ENCODE assay signal across 12 mouse cellular contexts in the genomic region with DNA sequence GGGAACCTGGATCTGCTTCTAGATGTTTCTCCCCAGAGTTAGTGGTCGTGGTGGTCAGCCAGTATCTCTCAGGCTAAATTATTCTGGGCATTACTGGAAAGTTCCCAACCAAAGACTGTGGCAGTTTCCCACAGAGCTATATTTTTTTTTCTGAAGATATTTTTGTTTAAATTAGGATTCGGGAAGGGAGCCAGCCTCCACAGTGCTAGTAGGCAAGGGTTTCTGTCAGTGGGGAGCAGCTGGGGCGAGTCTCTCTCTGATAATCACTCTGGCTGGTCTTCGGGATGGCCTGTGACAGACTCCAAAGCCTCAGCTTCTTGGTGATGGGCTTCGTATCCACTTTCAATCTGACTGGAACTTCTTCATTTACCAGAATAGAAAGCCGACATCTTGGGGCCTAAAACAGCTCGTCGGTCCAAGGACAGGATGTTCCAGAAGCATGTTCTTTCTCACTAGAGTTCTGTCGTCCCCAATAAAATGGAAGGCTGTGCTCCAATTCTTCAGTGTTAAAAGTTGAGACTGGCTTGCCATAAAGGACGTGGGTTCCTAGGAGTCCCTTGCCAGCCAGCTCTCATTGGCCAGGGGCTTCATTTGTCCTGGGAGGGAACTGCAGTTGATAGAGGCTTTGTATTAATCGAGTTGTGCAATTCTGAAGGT.
DNase-seq lines count a peak whose midpoint lies in the region; ATAC-seq and TF ChIP-seq lines count a peak whose summit lies in the region.
"Had no signal": no experiment of that assay in that cellular context is flagged by ENCODE, and none has a peak within 500 bp of the region (broad histone marks: within the 10 kb centered on the region; RNA-seq: fewer than 3 reads in every experiment).

No protein-coding gene starts in this region.

- TF ChIP-seq CTCF in kidney, adult 2 months (conservative IDR thresholded peaks at IDR 0.05; ENCODE audit: insufficient read depth, insufficient read length, low read depth, low read length), result no peak
- no peak for TF ChIP-seq CTCF in liver, postnatal 0 days (IDR thresholded peaks at IDR 0.05; ENCODE audit: low read depth)

- H3K4me1 ChIP-seq in kidney, embryonic 15.5 days, result peaks cover 33% of the 10 kb centered on the region
- no peaks in the 10 kb centered on the region for H3K4me1 ChIP-seq in kidney, adult 2 months (ENCODE audit: control insufficient read depth, insufficient read depth, low read length)
- no peaks in the 10 kb centered on the region for H3K4me1 ChIP-seq in liver, postnatal 0 days (ENCODE audit: insufficient read depth)

- intact Hi-C loops in heart, postnatal 25 days (cut with DNase I), result no loop called here

- no peaks in the 10 kb centered on the region for H3K36me3 ChIP-seq in kidney, embryonic 15.5 days
- no peaks in the 10 kb centered on the region for H3K36me3 ChIP-seq in kidney, adult 2 months (ENCODE audit: control insufficient read depth, insufficient read depth, low read length)
- no peaks in the 10 kb centered on the region for H3K36me3 ChIP-seq in liver, postnatal 0 days (replicated peaks; ENCODE audit: insufficient read depth, low read length)
- H3K36me3 ChIP-seq: hindbrain, embryonic 13.5 days; limb, embryonic 13.5 days had no signal

- H3K9me3 ChIP-seq in kidney, embryonic 15.5 days (replicated peaks), result no peaks in the 10 kb centered on the region
- H3K9me3 ChIP-seq in liver, postnatal 0 days (ENCODE audit: low read length), result no peaks in the 10 kb centered on the region
- H3K9me3 ChIP-seq: hindbrain, embryonic 13.5 days; limb, embryonic 13.5 days had no signal

- WGBS in kidney, embryonic 15.5 days, result 86% methylated on average over 11 of the region's 11 CpGs
- WGBS in kidney, adult 2 months, result 82% methylated on average over 11 of the region's 11 CpGs
- WGBS in liver, postnatal 0 days (ENCODE audit: insufficient replicate concordance), result 71% methylated on average over 11 of the region's 11 CpGs

- TF ChIP-seq EP300 in liver, postnatal 0 days (IDR thresholded peaks at IDR 0.05; ENCODE audit: low read depth), result no peak

- no peak for TF ChIP-seq POLR2A in kidney, adult 2 months (IDR thresholded peaks at IDR 0.05; ENCODE audit: low read depth, low read length)

- H3K4me2 ChIP-seq in kidney, embryonic 15.5 days, result no peak overlapping the region
- no peak overlapping the region for H3K4me2 ChIP-seq in liver, postnatal 0 days (ENCODE audit: low read depth, low read length)
- H3K4me2 ChIP-seq: hindbrain, embryonic 13.5 days; limb, embryonic 13.5 days had no signal

- H3K27ac ChIP-seq in kidney, embryonic 15.5 days, result 0 out of 2 replicates have a peak overlapping the region, but pooled peaks have one; percentile 22
- no peak overlapping the region for H3K27ac ChIP-seq in kidney, adult 2 months (ENCODE audit: insufficient read depth, low read depth, low read length)
- no peak overlapping the region for H3K27ac ChIP-seq in liver, postnatal 0 days (ENCODE audit: low read depth)
- H3K27ac ChIP-seq: hindbrain, embryonic 13.5 days; limb, embryonic 13.5 days had no signal

- 0 out of 2 replicates have a peak, but pooled peaks cover 7% of the 10 kb centered on the region for H3K27me3 ChIP-seq in kidney, embryonic 15.5 days
- no peaks in the 10 kb centered on the region for H3K27me3 ChIP-seq in kidney, adult 2 months (replicated peaks; ENCODE audit: control insufficient read depth, insufficient read depth, low read length)
- no peaks in the 10 kb centered on the region for H3K27me3 ChIP-seq in liver, postnatal 0 days (ENCODE audit: insufficient read depth, low read length)
- H3K27me3 ChIP-seq: hindbrain, embryonic 13.5 days had no signal

- H3K9ac ChIP-seq in kidney, embryonic 15.5 days, result no peak overlapping the region
- no peak overlapping the region for H3K9ac ChIP-seq in liver, postnatal 0 days (replicated peaks)
- H3K9ac ChIP-seq: hindbrain, embryonic 13.5 days; limb, embryonic 13.5 days had no signal

- no peak overlapping the region for H3K4me3 ChIP-seq in kidney, embryonic 15.5 days (replicated peaks)
- H3K4me3 ChIP-seq in kidney, adult 2 months (ENCODE audit: insufficient read depth, low read depth, low read length), result no peak overlapping the region
- no peak overlapping the region for H3K4me3 ChIP-seq in liver, postnatal 0 days (ENCODE audit: low read depth, low read length)
- H3K4me3 ChIP-seq: hindbrain, embryonic 13.5 days; limb, embryonic 13.5 days had no signal

- DNase-seq in kidney, adult 2 months, result no peak
- DNase-seq in brain, adult 2 months (ENCODE audit: low read depth, low spot score), result peak; percentile 49
- DNase-seq in heart, postnatal 25 days (ENCODE audit: low spot score), result peak; percentile 23
- DNase-seq in lung, postnatal 36 days, result peak; percentile 51
- no peak for DNase-seq in adrenal gland, adult 18-20 months (ENCODE audit: low spot score in 2 of 2)
- no peak for DNase-seq in liver, postnatal 0 days
- DNase-seq: cerebellum, adult 11-12 months; kidney, postnatal 36 days; thymus, adult 18-20 months had no signal

- no peak for ATAC-seq in kidney, embryonic 15.5 days (replicated peaks; ENCODE audit: low FRiP score)
- no peak for ATAC-seq in liver, postnatal 0 days

Comparison
In these comparisons a context has a peak if more than half of its experiments do, and no peak if none do; other contexts are left out.
1. DNase-seq: peak in brain, adult 2 months (single experiment), heart, postnatal 25 days (single experiment) and lung, postnatal 36 days (single experiment); none in kidney, adult 2 months (single experiment), adrenal gland, adult 18-20 months (0 of 2) and liver, postnatal 0 days (single experiment).